Mouse (Mus musculus): ENCODE measurements at regions not wholly inside any gene's neighbourhood (a gene's known extent, or its start where the extent isn't known, plus 50 kb on each side); places are given as distances from the start of the nearest gene placed in this dataset.

- TF ChIP-seq CTCF (conservative IDR thresholded peaks at IDR 0.05; ENCODE audit: insufficient read depth, insufficient read length, low read depth, low read length) (no peak), POLR2A (IDR thresholded peaks at IDR 0.05; ENCODE audit: low read depth, low read length) (no peak)
These were observed 108.7 kb upstream of the Teddm2 start for GRCm38 (mm10) chr1:154008593-154009310.
